Mouse (Mus musculus) ES-Bruce4 (cell line): ENCODE measurements around the gene Depdc1b. TPM values are rescaled to one million over a fixed set of nuclear protein-coding genes. Genes with fewer than 3 reads are reported as not detected.

Experiments
- H3K27ac ChIP-seq: 2 replicates; pipeline ENCODE4 v1.5.1; 2012; ENCODE audit warnings: low read length, inconsistent platforms; ENCODE audit not compliant: insufficient read depth
- H3K27me3 ChIP-seq: 2 replicates; pipeline ENCODE4 v1.6.1; 2012; ENCODE audit warnings: mild to moderate bottlenecking, low read length, inconsistent platforms; ENCODE audit not compliant: control insufficient read depth, poor library complexity, insufficient read depth, severe bottlenecking
- H3K36me3 ChIP-seq: 2 replicates; pipeline ENCODE4 v1.6.1; 2012; ENCODE audit warnings: inconsistent platforms, mild to moderate bottlenecking, low read length, moderate library complexity; ENCODE audit not compliant: control insufficient read depth, poor library complexity, insufficient read depth, severe bottlenecking
- H3K4me1 ChIP-seq: one replicate; pipeline ENCODE4 v1.8.1; 2011; ENCODE audit warnings: low read length; ENCODE audit not compliant: control insufficient read depth, insufficient read depth
- H3K4me3 ChIP-seq: 2 replicates; pipeline ENCODE4 v1.5.1; 2011; ENCODE audit warnings: low read depth, mild to moderate bottlenecking, low read length
- H3K9ac ChIP-seq: 2 replicates; pipeline ENCODE4 v1.6.1; 2012; ENCODE audit warnings: low read depth, mild to moderate bottlenecking, inconsistent platforms; ENCODE audit not compliant: poor library complexity, severe bottlenecking
- H3K9me3 ChIP-seq: replicated peaks from 2 replicates; pipeline ENCODE4 v1.6.1; 2012; ENCODE audit warnings: mild to moderate bottlenecking, low read length, inconsistent platforms; ENCODE audit not compliant: control insufficient read depth, poor library complexity, insufficient read depth, severe bottlenecking
- CTCF ChIP-seq: IDR thresholded peaks from one replicate; pipeline ENCODE4 v1.8.1; 2011; ENCODE audit warnings: low read depth, low read length
- EP300 ChIP-seq: IDR thresholded peaks from 2 replicates; pipeline ENCODE4 v1.6.1; 2011; ENCODE audit warnings: low read depth, low read length; ENCODE audit not compliant: insufficient read depth
- POLR2A ChIP-seq: IDR thresholded peaks from one replicate; pipeline ENCODE4 v1.8.1; 2011; ENCODE audit warnings: low read length; ENCODE audit not compliant: insufficient read depth
- polyA plus RNA-seq: library from polyadenylated mRNA; stranded (reverse); fragments of >200 nt; gene quantifications from 2 replicates; pipeline ENCODE4 v1.2.4, GENCODE M21; 2011; ENCODE audit warnings: low read depth; ENCODE audit not compliant: missing spikeins, insufficient read depth, insufficient read length

The Depdc1b gene
- polyA plus RNA-seq, 1 experiment, result 15.2 TPM

DNA sequence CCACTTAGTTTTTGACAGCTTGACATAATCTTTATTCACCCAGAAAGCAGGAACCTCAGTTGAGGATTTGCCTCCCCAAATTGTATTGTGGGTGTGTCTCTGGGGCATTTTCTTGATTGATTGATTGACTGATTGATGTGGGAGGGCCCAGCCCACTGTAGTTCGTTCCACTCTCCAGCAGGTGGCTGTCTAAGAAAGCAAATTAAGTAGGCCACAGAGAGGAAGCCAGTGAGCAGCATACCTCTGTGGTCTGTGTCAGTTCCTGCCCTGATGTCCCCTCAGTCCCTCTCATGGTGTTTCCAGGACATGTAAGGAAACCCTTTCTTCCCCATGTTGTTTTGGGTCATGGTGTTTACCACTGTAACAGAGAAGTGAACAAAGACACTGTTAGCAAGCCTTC, 74.4 kb downstream of the Depdc1b start:
- H3K27me3 ChIP-seq, result no peaks in the 10 kb centered on the region
- H3K4me1 ChIP-seq, result no peaks in the 10 kb centered on the region
- H3K36me3 ChIP-seq, result peaks cover 4% of the 10 kb centered on the region; the same call in 1 of the 2 replicates
- H3K4me3 ChIP-seq, result no peak overlapping the region
- no peak overlapping the region for H3K9ac ChIP-seq
- no peaks in the 10 kb centered on the region for H3K9me3 ChIP-seq
- peak; percentile 64 for TF ChIP-seq CTCF
- no peak for TF ChIP-seq POLR2A
- no peak for TF ChIP-seq EP300
- H3K27ac ChIP-seq, result no peak overlapping the region

DNA sequence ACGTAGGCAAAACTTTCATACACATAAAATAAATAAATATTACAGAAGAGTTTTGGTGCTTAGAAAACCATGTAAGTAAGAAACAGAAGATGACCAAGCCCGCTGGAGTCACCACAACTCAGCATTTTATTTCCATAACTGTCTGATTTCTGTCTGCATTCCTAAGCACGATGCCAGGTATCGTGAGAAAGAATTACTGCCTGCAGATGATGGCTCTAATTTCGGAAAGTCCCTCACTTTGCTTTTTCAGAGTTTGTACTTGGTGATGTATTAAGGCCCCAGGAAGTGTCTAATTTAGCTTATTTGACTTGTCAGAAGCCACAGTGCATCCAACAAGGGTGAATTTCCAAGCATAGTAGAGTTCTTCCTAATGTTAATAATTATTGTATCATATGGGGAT, 87.1 kb downstream of the Depdc1b start:
- no peaks in the 10 kb centered on the region for H3K4me1 ChIP-seq
- H3K27me3 ChIP-seq, result no peaks in the 10 kb centered on the region
- H3K9me3 ChIP-seq, result no peaks in the 10 kb centered on the region
- H3K4me3 ChIP-seq, result no peak overlapping the region
- TF ChIP-seq POLR2A, result no peak
- no peak for TF ChIP-seq EP300
- TF ChIP-seq CTCF, result no peak
- no peak overlapping the region for H3K27ac ChIP-seq
- no peak overlapping the region for H3K9ac ChIP-seq
- no peaks in the 10 kb centered on the region for H3K36me3 ChIP-seq

DNA sequence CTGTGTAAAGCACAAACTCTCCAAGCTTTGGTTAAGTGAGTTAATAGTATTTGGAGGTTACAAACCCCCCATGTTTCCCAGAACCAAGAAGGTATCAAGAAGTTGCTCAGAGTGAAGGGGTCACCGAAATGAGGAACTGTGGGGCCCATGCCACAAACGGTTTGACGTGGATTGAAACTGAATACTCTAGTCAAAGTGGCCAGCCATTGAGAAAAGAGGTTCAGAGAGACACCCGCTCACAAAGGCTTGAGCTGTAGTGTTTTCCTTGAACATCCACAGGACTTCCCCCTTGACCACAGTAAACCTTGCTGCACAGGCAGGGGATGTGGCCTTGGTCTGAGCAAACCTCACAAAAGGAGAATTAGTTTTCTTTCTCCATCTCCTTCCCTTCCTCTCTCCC, 88.2 kb downstream of the Depdc1b start:
- no peaks in the 10 kb centered on the region for H3K36me3 ChIP-seq
- no peaks in the 10 kb centered on the region for H3K9me3 ChIP-seq
- no peak overlapping the region for H3K4me3 ChIP-seq
- H3K27me3 ChIP-seq, result no peaks in the 10 kb centered on the region
- no peaks in the 10 kb centered on the region for H3K4me1 ChIP-seq
- TF ChIP-seq CTCF, result no peak
- TF ChIP-seq POLR2A, result no peak
- TF ChIP-seq EP300, result no peak
- no peak overlapping the region for H3K27ac ChIP-seq
- H3K9ac ChIP-seq, result no peak overlapping the region

DNA sequence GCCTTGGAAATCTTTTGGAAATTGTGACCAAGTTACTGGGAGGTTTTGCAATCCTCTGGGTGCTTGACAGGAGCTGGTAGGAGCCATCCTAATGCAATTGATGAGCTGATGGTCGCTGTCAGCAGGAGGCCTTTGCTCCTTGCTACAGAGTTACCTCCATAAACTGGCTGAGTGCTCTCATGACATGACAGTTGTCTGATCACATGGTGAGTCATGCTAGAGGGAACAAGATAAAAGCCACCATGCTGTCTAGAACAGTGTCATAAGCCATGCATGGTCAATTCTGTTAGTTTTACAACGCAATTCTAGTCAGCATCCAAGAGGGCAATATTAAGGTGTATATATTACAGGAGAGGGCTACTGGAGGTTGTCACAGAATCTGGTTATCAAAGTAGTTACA, 99.3 kb downstream of the Depdc1b start:
- H3K36me3 ChIP-seq, result no peaks in the 10 kb centered on the region
- no peaks in the 10 kb centered on the region for H3K27me3 ChIP-seq
- TF ChIP-seq POLR2A (no peak), CTCF (no peak), EP300 (no peak)
- H3K4me3 ChIP-seq, result no peak overlapping the region
- no peak overlapping the region for H3K9ac ChIP-seq
- no peaks in the 10 kb centered on the region for H3K9me3 ChIP-seq
- no peaks in the 10 kb centered on the region for H3K4me1 ChIP-seq
- no peak overlapping the region for H3K27ac ChIP-seq

DNA sequence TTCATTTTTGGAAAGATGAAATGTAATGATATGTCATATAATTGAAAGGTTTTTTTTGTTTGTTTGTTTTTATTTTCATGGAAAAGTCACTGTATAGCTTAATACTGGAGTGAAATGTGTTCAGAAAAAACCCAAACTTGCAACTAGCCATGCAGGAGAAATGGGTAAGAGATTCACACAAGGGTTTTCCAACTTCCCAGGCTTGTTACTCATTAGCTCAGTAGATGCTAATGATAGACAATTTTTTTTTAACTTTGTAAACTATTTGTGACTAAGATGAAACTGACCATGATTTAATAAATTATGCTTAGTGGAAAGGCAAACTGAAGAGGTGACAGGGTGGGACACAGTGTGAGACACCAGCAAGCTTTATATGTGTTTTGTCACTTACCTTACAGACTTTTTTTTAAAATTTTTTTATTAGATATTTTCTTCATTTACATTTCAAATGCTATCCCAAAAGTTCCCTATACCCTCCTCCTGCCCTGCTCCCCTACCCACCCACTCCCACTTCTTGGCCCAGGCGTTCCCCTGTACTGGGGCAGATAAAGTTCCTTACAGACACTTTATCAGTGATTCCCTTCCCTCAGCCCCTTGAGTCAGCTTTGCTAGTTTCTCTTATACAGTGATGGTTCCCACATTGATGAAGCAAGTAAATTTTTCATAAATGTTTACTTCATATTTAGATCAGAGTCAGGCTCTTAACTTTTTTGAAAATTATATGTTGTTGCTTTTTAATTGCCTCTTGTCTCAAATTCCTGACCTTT, 102.8 kb downstream of the Depdc1b start:
- Histone ChIP-seq H3K27me3 (no peaks in the 10 kb centered on the region), H3K27ac (no peak overlapping the region), H3K4me1 (no peaks in the 10 kb centered on the region), H3K9me3 (no peaks in the 10 kb centered on the region), H3K9ac (no peak overlapping the region), H3K4me3 (no peak overlapping the region), H3K36me3 (no peaks in the 10 kb centered on the region)
- TF ChIP-seq POLR2A (no peak), EP300 (no peak), CTCF (no peak)

DNA sequence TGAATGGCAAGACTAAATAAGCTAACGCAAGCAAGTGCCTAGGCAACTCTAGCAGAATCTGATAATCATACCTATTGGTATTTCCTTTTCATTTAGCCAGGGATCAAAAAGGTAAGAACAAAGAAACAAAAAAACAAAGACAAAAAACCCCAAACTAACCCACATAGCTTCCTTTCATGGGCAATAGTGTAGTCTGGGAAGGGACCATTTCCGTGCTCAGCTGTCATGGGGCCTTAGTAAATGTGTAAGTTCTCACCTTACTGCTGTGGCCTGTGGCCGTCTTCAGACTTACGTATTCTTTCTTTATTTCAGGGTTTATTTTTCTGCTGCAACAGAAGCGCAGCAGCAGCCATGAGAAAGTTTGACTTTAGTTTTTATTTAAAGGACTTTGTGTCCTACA, 110.2 kb downstream of the Depdc1b start:
- Histone ChIP-seq H3K4me3 (no peak overlapping the region), H3K27me3 (no peaks in the 10 kb centered on the region), H3K27ac (no peak overlapping the region), H3K4me1 (no peaks in the 10 kb centered on the region), H3K9ac (no peak overlapping the region), H3K9me3 (no peaks in the 10 kb centered on the region), H3K36me3 (no peaks in the 10 kb centered on the region)
- no peak for TF ChIP-seq POLR2A
- no peak for TF ChIP-seq CTCF
- no peak for TF ChIP-seq EP300
